Mouse (Mus musculus) MEL (cell line): ENCODE data around the gene Col9a2. TPM values are rescaled to one million over a fixed set of nuclear protein-coding genes. Genes with fewer than 3 reads are reported as not detected.
A peak's percentile ranks its signal among the peaks of the same experiment; 100 is the strongest.

Experiments
- DNase-seq: peaks from one replicate; pipeline ENCODE4 v3.0.0; 2011; ENCODE audit warnings: low read depth, low spot score
- H3K27ac ChIP-seq: 2 replicates; pipeline ENCODE4 v1.5.1; 2012; ENCODE audit warnings: low read depth, mild to moderate bottlenecking, control low read depth, low read length, moderate library complexity; ENCODE audit not compliant: control insufficient read depth
- H3K27me3 ChIP-seq, 2 experiments: fragments of 150-350 bp in 1 of 2; sonication (generic) in 1 of 2; 2 replicates each; pipeline ENCODE4 v1.6.1; 2012; ENCODE audit warnings: low read length in 2 of 2, mild to moderate bottlenecking in 2 of 2, improper control_type of control experiment in 1 of 2, moderate library complexity in 1 of 2; ENCODE audit not compliant: insufficient read depth in 2 of 2, control insufficient read depth in 1 of 2
- H3K36me3 ChIP-seq, 2 experiments: 2 replicates each; pipeline ENCODE4 v1.6.1; 2012 to 2014; ENCODE audit warnings: low read length in 2 of 2, improper control_type of control experiment in 1 of 2, inconsistent platforms in 1 of 2, mild to moderate bottlenecking in 1 of 2; ENCODE audit not compliant: insufficient read depth in 2 of 2, control insufficient read depth in 1 of 2
- H3K4me1 ChIP-seq, 2 experiments: fragments of 150-350 bp in 1 of 2; sonication (generic) in 1 of 2; 2 replicates each; pipeline ENCODE4 v1.6.1; 2012; ENCODE audit warnings: low read length in 2 of 2, improper control_type of control experiment in 1 of 2, mild to moderate bottlenecking in 1 of 2; ENCODE audit not compliant: insufficient read depth in 2 of 2, control insufficient read depth in 1 of 2
- H3K4me3 ChIP-seq, 2 experiments: fragments of 150-350 bp in 1 of 2; sonication (generic) in 1 of 2; 2 replicates each; pipeline ENCODE4 v1.5.1; 2012; ENCODE audit warnings: low read depth in 2 of 2, low read length in 2 of 2, mild to moderate bottlenecking in 2 of 2, moderate library complexity in 2 of 2, control low read depth in 1 of 2, improper control_type of control experiment in 1 of 2; ENCODE audit not compliant: control insufficient read depth in 1 of 2, insufficient read depth in 1 of 2
- H3K79me2 ChIP-seq: 2 replicates; pipeline ENCODE4 v1.6.1; 2012; ENCODE audit warnings: mild to moderate bottlenecking, low read length, moderate library complexity; ENCODE audit not compliant: control insufficient read depth, poor library complexity, insufficient read depth
- H3K9ac ChIP-seq: 2 replicates; pipeline ENCODE4 v1.6.1; 2012; ENCODE audit warnings: low read depth, mild to moderate bottlenecking, control low read depth, low read length, moderate library complexity; ENCODE audit not compliant: control insufficient read depth, poor library complexity, severe bottlenecking
- H3K9me3 ChIP-seq: fragments of 150-350 bp; sonication (generic); replicated peaks from 2 replicates; pipeline ENCODE4 v1.6.1; 2012; ENCODE audit warnings: mild to moderate bottlenecking, low read length, improper control_type of control experiment, moderate library complexity; ENCODE audit not compliant: insufficient read depth
- CTCF ChIP-seq, 3 experiments: IDR thresholded peaks in 2 of 3; conservative IDR thresholded peaks in 1 of 3; 2 replicates each; pipeline ENCODE4 v1.5.1; 2011 to 2012; ENCODE audit warnings: low read length in 3 of 3, low read depth in 2 of 3, mild to moderate bottlenecking in 2 of 3, improper control_type of control experiment in 1 of 3, inconsistent platforms in 1 of 3, mixed read lengths in 1 of 3, moderate library complexity in 1 of 3; ENCODE audit not compliant: control insufficient read depth in 1 of 3, insufficient read depth in 1 of 3, poor library complexity in 1 of 3, severe bottlenecking in 1 of 3
- ELF1 ChIP-seq: IDR thresholded peaks from 2 replicates; pipeline ENCODE4 v1.6.1; 2014; ENCODE audit warnings: low read depth, mild to moderate bottlenecking, inconsistent platforms, low read length, improper control_type of control experiment, moderate library complexity
- ETS1 ChIP-seq: IDR thresholded peaks from 2 replicates; pipeline ENCODE4 v1.6.1; 2012; ENCODE audit warnings: low read depth, mild to moderate bottlenecking, inconsistent platforms, low read length, improper control_type of control experiment, moderate library complexity
- GATA1 ChIP-seq: IDR thresholded peaks from 2 replicates; pipeline ENCODE4 v1.6.1; 2011; ENCODE audit warnings: low read depth, low read length, improper control_type of control experiment
- HCFC1 ChIP-seq: IDR thresholded peaks from 2 replicates; pipeline ENCODE4 v1.6.1; 2012; ENCODE audit warnings: low read depth, mild to moderate bottlenecking, inconsistent platforms, low read length, improper control_type of control experiment, moderate library complexity
- JUND ChIP-seq: IDR thresholded peaks from 2 replicates; pipeline ENCODE4 v1.6.1; 2011; ENCODE audit warnings: low read depth, mild to moderate bottlenecking, improper control_type of control experiment, low read length
- MAZ ChIP-seq: IDR thresholded peaks from 2 replicates; pipeline ENCODE4 v1.6.1; 2012; ENCODE audit warnings: low read depth, mild to moderate bottlenecking, inconsistent platforms, low read length, improper control_type of control experiment
- NELFE ChIP-seq: IDR thresholded peaks from 2 replicates; pipeline ENCODE4 v1.6.1; 2011; ENCODE audit warnings: low read depth, low read length, improper control_type of control experiment
- RAD21 ChIP-seq: IDR thresholded peaks from 2 replicates; pipeline ENCODE4 v1.6.1; 2011; ENCODE audit warnings: mild to moderate bottlenecking, low read depth, low read length, improper control_type of control experiment
- SMC3 ChIP-seq: IDR thresholded peaks from 2 replicates; pipeline ENCODE4 v1.6.1; 2011; ENCODE audit warnings: low read depth, low read length, improper control_type of control experiment
- TAL1 ChIP-seq: IDR thresholded peaks from 2 replicates; pipeline ENCODE4 v1.6.1; 2012; ENCODE audit warnings: mild to moderate bottlenecking, inconsistent platforms, low read length, moderate library complexity, mixed read lengths
- USF1 ChIP-seq: IDR thresholded peaks from 2 replicates; pipeline ENCODE4 v1.6.1; 2014; ENCODE audit warnings: low read depth, mild to moderate bottlenecking, inconsistent platforms, low read length, improper control_type of control experiment, moderate library complexity
- ZC3H11A ChIP-seq: IDR thresholded peaks from 2 replicates; pipeline ENCODE4 v1.6.1; 2012; ENCODE audit warnings: low read depth, mild to moderate bottlenecking, inconsistent platforms, low read length, improper control_type of control experiment
- ZKSCAN1 ChIP-seq: IDR thresholded peaks from 2 replicates; pipeline ENCODE4 v1.6.1; 2012; ENCODE audit warnings: low read depth, mild to moderate bottlenecking, inconsistent platforms, low read length, improper control_type of control experiment, moderate library complexity
- ZNF384 ChIP-seq: IDR thresholded peaks from 2 replicates; pipeline ENCODE4 v1.6.1; 2012; ENCODE audit warnings: low read depth, mild to moderate bottlenecking, inconsistent platforms, low read length, improper control_type of control experiment
- polyA plus RNA-seq, 2 experiments: library from polyadenylated mRNA; stranded (reverse) in 1 of 2; unstranded in 1 of 2; fragments of >175 nt in 1 of 2; fragments of >200 nt in 1 of 2; gene quantifications; 2 replicates each; pipeline versions ENCODE4 v1.2.1 to v1.2.4; 2012; ENCODE audit warnings: low replicate concordance in 2 of 2, low read depth in 1 of 2; ENCODE audit not compliant: insufficient read length in 2 of 2, insufficient read depth in 1 of 2, missing spikeins in 1 of 2
- total RNA-seq: library from RNA; depleted of rRNA; stranded (reverse); fragments of 300-350 nt; gene quantifications from 2 replicates; pipeline ENCODE4 v1.2.3, GENCODE M21; 2012

Col9a2 gene
- total and polyA plus RNA-seq, 3 experiments = 0.12 TPM; not detected in 2

DNA sequence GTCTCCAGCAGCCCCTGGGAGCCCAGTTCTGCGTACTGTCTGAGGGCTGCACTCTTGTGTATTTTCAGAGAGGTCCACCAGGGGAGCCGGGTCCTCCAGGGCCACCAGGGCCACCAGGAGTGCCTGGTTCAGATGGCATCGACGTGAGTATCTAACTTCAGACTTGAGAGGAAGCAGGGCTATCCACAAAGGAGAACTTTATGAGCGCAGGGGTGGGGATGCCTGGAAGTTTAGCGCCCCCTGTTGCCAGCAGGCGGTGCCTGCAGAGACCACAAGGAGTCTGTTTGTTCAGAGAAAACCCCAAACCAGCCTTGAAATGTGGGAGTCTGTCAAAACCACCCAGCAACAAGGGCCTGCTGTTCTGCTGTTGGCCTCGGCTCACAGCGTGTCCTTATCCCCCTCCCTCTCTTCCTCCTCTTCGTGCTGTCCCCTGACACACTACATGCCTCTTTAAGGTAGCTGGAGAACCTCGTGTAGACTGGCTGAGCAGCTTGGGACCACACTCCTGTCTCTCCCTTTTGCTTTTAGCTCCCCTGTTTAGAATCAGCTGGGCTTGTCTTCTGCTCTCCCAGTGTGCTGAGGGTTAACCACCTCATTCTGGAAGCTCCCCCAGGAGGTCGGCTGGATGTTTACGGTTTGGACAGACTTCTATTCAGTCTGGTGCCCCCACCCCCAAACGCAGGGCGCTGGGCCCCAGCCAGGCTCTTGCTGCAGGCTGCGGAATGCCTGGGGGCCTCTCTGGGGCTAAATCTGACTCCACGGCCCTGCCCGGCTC is 1.9 kb downstream of the Col9a2 start:
- peak; percentile 92 to 94 (median 94) for TF ChIP-seq CTCF (IDR thresholded peaks at IDR 0.05 in 2 of 3, conservative IDR thresholded peaks at IDR 0.05 in 1 of 3; ENCODE audit: control insufficient read depth in 1 of 3, insufficient read depth in 1 of 3, low read depth in 2 of 3, low read length in 3 of 3, poor library complexity in 1 of 3, severe bottlenecking in 1 of 3)
- TF ChIP-seq ZNF384 = no peak
- TF ChIP-seq TAL1 = no peak
- peak; percentile 66 for TF ChIP-seq ZC3H11A
- no peak for TF ChIP-seq JUND
- TF ChIP-seq SMC3 = peak; percentile 68
- TF ChIP-seq RAD21 = peak; percentile 80
- TF ChIP-seq MAZ = peak; percentile 55; the same call in 1 of the 2 replicates
- TF ChIP-seq ELF1 = no peak
- no peaks in the 10 kb centered on the region for H3K79me2 ChIP-seq
- peaks cover 0 to 6% of the 10 kb centered on the region in 2 experiments; a peak in 2 of 4 replicates for H3K27me3 ChIP-seq
- peak overlapping the region; percentile 23; the same call in 1 of the 2 replicates for H3K9ac ChIP-seq
- H3K9me3 ChIP-seq = no peaks in the 10 kb centered on the region
- H3K4me1 ChIP-seq = no peaks in the 10 kb centered on the region
- no peak overlapping the region for H3K27ac ChIP-seq
- H3K36me3 ChIP-seq = no peaks in the 10 kb centered on the region
- peak; percentile 81 for DNase-seq
- no peak overlapping the region for H3K4me3 ChIP-seq

DNA sequence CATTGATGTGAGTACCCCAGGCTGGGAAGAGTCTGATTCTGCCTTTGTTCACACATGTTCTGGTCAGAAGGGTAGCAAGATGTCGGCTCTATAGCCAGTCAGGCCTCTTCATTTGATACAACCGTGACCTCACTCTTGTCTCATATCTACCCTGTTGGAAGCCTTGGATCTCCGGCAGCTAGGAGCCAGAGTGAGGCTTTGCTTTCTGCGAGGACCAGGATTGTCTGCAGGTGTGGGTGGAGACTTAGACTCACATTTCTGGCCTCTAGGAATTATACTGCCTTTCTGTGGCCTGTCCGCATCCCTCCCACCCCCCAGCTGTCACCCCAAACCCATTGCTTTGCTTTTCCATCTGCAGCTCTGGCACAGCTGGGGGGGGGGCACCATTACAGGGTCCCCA is 3.3 kb downstream of the Col9a2 start:
- Histone ChIP-seq H3K36me3 (no peaks in the 10 kb centered on the region), H3K27ac (no peak overlapping the region), H3K9ac (no peak overlapping the region), H3K4me1 (no peaks in the 10 kb centered on the region), H3K27me3 (peaks cover 0 to 9% of the 10 kb centered on the region in 2 experiments; a peak in 2 of 4 replicates), H3K79me2 (no peaks in the 10 kb centered on the region), H3K4me3 (no peak overlapping the region), H3K9me3 (no peaks in the 10 kb centered on the region)
- DNase-seq = no peak
- TF ChIP-seq USF1 (no peak), ETS1 (no peak)

DNA sequence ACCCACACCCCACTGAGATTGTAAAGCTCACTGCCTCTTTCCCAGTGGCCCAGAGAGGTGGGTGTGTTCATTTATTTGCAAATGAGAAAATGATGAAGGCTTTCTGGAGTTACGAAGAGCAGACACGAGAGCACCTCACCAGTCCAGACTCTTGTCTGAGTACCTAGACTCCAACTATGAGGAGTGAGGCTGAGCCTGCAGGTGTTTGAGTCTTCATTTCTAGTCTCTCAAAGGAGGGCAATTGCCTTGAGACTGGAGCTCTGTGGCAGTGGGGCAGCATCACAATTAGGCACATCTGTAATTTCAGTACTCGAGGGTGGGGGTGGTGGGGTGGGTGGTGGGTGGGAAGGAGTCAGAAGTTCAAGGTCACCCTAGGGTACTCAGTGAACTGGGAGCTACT is 3.8 kb downstream of the Col9a2 start:
- no peak overlapping the region for H3K9ac ChIP-seq
- H3K27me3 ChIP-seq = peaks cover 0 to 9% of the 10 kb centered on the region in 2 experiments; a peak in 2 of 4 replicates
- no peaks in the 10 kb centered on the region for H3K9me3 ChIP-seq
- no peak overlapping the region for H3K27ac ChIP-seq
- H3K79me2 ChIP-seq = no peaks in the 10 kb centered on the region
- H3K4me1 ChIP-seq = no peaks in the 10 kb centered on the region
- H3K36me3 ChIP-seq = no peaks in the 10 kb centered on the region
- TF ChIP-seq NELFE (no peak), TAL1 (no peak), ZKSCAN1 (no peak), HCFC1 (no peak), GATA1 (no peak)
- no peak overlapping the region for H3K4me3 ChIP-seq
- DNase-seq = no peak
